Mouse (Mus musculus) cerebellum, postnatal 36 days (tissue): ENCODE measurements around the gene Kcna7.
"Not testable (repeated sequence)": the region's sequence is repeated elsewhere in the genome, so short reads cannot be mapped to it uniquely, and the experiment has no call there.

Experiments
- DNase-seq, 2 experiments: peaks; one replicate each; pipeline ENCODE4 v3.0.0; 2021 to 2022; ENCODE audit warnings: mixed read lengths in 2 of 2

Kcna7 gene

DNA sequence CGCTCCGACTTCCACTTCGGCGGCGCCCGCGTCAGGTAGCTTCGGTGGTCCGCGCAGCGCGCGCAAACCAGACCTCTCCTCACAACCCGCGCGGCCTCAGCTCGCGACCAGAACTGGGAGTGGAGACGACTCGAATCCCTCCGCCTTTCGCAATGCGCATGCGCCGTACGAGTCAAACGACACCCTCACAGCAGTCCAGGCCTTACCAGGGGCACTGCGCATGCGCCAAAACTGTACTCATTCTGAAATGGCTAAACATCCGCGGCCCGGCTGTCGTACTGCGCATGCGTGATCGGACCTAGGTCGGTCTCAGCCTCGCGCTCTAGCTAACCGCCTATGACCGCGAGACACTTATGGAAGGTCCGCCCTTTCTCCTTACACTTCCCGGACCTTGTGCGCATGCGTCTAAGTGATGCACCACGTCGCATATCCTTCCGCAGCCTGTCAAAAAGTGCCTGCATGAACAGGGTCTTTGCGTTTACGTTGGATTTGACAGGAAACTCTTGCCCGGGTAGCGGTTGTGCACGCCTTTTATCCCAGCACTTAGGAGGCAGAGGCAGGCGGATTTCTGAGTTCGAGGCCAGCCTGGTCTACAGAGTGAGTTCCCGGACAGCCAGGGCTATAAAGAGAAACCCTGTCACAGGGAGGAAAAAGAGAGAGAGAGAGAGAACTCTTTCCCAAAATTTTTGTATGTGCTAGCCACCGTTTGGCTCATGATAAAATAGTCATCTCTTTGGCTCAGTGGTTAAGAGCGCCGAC is 9.7 kb upstream of the Kcna7 start, which contains the start of gene Snrnp70:
Snrnp70 (minus strand) TSS at position 165 of the 759 bp plus-strand sequence.
- DNase-seq: peak; percentile 100

DNA sequence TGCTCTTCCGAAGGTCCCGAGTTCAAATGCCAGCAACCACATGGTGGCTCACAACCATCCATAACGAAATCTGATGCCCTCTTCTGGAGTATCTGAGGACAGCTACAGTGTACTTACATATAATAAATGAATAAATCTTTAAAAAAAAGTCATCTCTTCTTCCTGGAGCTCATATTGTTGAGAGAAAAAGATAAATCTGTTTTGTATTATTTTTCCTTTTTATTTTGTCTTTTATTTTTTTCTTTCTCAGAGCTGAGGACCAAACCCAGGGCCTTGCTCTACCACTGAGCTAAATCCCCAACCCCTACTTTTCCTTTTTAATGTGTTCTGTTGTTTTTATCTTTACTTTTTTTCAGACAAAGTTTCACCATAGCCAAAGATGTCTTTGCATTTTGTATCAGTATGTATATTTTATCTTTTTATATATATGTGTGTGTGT is 9.1 kb upstream of the Kcna7 start:
- not testable (repeated sequence) for DNase-seq

DNA sequence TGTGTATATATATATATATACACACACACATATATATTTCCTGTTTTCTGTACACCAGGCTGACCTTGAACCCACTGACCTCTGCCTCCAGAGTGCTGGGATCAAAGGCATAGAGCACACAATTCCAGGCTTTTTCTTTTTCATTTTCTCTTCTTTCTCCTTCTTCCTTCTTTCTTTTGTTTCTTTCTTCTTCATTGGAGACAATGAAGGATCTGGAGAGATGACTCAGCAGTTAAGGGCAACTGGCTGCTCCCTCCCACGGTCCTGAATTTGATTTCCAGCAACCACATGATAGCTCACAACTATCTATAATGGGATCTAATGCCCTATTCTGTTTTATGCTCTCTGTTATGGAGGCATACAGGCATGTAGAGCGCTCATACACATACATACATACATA is 8.7 kb upstream of the Kcna7 start:
- no peak for DNase-seq

DNA sequence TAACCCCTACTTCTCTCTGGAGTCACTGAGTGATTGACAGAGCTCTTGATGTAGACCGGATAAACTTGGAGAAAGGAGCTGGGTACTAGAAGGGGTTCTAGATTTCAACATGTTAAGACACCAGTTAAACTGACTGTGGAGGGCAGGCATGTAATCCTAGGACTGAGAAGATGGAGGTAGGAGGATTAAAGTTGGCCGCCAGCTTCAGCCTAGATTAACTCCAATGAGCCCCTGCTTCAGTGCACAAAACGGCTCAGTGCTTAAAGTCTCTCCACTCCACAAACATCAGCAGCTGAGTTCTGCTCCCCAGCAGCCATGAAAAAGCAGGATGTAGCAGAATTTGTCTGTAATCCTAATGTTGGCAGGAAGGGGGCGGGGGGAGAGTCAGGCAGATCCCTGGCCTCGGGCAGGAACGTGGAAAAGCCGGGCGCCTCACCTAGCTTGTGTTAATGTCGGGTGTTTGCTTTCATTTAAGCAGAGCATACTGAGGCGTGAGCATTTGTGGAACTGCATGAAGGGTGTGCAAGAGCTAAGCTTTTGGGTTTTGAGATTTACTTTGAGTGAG is 3.9 kb upstream of the Kcna7 start:
- DNase-seq: no peak

DNA sequence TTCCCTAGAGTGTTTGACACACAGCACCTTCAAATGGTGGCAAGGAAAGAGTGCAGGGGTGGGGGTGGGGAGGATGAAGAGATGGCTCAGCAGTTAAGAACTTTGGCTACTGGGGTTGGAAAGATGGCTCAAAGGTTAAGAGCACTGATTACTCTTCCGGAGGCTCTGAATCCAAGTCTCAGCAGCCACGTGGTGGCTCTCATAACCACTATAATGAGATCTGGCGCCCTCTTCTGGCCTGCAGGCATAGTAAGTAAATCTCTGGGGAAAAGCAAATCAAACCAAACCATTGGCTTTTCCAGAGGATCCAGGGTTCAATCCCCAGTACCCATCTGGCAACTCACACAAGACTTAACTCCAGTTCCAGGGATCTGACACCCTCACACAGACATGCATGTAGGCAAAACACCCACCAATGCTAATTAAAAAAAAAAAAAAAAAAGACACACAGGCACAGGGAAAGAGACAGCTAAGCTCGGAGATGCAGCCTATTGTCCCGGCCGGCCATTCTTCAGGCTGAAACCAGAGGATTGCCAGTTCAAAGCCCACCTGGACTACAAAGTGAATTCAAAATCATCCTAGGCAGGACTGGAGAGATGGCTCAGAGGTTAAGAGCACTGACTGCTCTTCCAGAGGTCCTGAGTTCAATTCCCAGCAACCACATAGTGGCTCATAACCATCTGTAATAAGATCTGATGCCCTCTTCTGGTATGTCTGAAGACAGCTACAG is 1.8 kb upstream of the Kcna7 start:
- peak; percentile 54 for DNase-seq

DNA sequence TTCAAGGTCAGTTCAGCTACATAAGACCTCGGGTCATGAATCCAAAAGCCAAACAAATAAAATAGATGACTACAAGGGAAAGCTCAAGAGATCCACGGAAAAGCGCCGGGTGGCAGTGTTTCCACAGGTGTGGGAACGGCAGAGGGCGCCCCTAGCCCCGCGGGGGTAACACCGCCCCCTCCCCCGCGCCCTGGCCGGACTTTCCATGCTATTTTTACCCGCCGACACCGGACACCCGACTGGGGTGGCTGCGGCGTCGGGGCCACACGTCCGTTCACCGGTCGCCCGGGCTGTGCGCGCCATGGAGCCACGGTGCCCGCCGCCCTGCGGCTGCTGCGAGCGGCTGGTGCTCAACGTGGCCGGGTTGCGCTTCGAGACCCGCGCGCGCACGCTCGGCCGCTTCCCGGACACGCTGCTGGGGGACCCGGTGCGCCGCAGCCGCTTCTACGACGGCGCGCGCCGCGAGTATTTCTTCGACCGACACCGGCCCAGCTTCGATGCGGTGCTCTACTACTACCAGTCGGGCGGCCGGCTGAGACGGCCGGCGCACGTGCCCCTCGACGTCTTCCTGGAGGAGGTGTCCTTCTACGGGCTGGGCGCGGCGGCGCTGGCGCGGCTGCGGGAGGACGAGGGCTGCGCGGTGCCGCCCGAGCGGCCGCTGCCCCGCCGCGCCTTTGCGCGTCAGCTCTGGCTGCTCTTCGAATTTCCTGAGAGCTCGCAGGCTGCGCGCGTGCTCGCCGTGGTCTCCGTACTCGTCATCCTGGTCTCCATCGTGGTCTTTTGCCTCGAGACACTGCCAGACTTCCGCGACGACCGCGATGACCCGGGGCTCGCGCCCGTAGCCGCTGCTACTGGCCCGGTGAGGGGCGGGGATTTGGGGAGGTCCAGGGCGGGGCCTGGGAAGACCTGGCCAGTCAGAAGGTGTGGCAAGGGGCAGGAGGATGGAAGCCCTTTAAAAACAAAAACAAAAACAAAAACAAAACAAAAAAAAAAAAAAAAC is 1.0 kb downstream of the Kcna7 start:
- no peak for DNase-seq

DNA sequence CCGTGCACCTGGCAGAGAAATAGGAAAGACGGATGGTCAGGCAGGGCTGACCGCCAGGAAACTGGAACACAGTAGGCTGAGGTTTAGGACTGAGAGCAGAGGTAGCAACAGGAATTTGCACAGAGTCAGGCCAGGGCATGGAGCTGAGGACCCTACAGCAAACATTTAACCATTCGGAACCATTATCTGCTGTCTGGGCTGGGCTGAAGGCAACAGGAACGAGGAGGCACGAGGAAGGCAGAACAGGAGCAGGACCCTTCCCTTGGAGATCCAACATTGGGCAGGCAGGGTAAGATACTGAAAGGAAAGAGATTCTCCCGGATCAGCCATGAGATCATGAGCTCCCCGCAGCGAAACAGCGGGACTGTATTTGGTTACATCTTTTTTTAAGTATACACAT is 2.4 kb downstream of the Kcna7 start:
- no peak for DNase-seq

DNA sequence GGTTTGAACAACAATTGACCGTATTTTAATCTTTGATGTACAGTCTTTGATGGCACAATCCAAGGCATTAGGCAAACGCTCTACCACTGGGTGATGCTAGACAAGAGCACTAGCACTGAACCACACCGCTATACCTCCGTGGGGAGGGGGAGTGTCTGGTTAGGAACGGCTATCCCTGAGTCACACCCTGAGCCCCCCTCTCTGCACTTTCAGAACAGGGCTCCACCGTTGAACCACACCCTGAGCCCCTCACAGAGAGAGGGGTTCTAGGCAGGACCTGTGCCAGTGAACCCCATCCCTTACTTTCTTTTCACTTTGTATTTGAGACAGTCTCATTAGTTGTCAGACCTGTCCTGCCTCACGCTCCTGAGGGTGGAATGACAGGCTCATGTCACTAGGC is 2.9 kb downstream of the Kcna7 start:
- no peak for DNase-seq

DNA sequence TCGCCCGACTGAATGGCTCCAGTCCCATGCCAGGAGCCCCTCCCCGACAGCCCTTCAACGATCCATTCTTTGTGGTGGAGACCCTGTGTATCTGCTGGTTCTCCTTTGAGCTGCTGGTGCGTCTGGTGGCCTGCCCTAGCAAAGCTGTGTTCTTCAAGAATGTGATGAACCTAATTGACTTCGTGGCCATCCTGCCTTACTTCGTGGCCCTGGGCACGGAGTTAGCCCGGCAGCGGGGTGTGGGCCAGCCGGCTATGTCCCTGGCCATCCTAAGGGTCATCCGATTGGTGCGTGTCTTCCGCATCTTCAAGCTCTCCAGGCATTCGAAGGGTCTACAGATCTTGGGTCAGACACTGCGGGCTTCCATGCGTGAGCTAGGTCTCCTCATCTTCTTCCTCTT is 3.5 kb downstream of the Kcna7 start:
- no peak for DNase-seq

DNA sequence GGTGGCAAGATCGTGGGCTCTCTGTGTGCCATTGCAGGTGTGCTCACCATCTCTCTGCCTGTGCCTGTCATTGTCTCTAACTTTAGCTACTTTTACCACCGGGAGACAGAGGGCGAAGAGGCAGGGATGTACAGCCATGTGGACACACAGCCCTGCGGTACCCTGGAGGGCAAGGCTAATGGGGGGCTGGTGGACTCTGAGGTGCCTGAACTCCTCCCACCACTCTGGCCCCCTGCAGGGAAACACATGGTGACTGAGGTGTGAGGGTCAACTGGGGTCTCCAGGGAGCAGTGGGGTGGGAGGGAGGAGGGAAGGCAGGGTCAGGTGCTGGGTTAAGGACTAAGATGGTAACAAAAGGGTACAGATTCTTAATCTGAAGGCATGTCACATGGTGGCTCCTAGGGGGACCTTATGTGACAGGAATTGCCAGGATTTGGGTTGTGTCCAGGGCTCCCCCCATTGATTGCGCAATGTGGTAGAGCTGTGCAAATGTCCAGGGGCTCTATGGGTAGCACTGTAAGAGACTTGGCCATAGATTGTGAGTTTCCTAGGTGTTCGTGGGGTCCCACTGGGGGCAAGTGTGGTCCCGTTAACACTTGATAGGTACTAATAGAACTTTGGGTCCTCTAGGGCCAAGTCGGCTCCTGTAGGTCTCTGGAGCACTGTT is 4.2 kb downstream of the Kcna7 start:
- no peak for DNase-seq

DNA sequence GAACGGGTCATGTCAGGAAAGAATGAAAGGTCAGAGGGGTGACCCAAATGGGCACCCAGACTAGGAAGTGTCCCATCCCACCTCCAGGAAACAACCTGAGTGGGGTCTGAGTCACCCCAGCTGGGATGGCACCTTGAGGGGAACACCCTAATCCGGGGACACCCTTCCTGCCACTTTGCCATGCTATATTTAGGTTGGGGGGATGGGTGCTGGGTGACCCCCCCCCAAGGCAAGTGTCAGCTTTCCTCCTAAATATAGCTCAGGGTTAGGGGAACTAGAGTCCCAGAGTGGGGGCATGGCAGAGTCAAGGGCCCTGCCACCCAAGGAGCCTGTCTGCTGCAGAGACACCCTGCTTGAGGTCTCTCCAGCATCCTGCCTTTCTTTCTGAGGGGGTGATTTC is 7.0 kb downstream of the Kcna7 start:
- DNase-seq: no peak

DNA sequence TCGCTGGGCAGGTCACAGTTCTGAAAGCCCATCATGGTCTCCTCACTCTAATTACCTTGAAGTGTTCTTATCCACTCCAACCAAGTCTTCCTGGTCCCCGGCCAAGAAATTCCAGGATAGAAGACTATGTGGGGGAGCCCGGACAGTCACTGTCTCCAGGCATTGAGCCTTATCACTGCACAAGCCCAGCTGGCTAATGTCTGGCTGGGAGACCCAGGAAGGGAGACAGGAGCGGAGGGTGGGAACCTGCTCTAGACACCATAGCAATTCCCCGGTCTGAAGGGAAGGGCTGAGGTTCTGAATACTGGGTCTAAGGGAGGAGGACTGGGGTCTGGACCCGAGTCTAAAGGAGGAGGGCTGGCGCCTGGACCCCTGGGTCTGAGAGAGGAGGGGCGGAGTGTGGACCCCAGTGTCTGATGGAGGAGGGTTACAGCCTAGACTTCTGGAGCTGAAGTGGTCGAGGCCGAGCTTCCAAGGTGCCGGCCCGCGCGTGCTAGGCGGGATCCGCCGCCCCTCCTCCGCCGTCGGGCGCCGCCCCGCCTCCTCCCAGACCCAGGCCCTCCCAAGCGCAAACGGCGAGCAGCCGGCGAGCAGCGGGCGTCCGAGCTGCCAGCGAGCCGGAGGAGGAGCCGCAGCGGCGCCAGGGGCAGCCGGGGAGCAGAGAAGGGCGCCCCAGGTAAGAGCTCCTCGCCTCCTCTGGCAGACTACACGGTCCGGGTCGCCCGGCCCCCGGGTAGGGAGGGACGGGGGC is 7.8 kb downstream of the Kcna7 start, which contains the start of gene Ntf5:
Ntf5 (plus strand) TSS at position 583 of the 751 bp plus-strand sequence.
- DNase-seq: no peak

DNA sequence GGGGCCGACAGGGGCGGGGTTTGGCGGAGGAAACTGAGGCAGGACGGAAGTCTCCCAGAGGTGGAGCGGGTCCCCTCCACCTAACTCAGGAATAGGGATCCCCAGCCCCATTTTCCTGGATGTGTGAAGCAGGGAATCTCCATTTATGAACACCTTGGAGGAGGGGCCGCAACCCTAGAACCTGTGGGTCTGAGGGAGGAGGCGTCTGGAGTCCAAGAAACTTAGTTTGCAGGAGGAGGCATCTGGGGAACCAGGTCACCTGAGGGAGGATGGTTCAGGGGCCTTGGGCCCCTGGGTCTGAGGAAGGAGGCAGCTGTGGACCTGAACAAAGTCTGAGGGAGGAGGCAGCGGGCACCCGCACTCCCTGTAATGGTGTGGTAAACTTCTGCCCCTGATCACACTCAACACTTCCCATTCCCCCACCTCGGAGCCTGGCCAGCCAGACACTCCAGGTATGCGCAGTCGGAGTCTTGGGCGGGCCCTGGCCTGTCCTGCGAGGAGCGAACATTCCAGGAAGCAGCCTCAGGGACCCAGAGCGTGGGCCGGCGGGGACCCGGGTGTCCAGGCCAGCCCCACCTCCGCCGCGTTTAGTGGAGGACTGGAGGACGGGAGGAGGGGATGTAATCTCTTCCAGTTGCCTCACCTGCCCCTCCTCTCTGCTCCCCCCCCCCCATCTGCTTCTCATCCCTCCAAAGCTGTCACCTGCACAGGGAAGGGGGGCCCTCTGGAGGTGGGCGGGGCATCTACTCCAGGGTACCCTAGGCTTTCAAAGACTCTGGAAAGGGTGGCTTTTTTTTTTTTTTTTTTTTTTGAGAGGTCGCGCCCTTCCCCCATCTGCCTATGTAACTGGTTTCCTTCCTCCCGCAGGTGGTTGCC is 8.6 kb downstream of the Kcna7 start:
- DNase-seq: no peak

DNA sequence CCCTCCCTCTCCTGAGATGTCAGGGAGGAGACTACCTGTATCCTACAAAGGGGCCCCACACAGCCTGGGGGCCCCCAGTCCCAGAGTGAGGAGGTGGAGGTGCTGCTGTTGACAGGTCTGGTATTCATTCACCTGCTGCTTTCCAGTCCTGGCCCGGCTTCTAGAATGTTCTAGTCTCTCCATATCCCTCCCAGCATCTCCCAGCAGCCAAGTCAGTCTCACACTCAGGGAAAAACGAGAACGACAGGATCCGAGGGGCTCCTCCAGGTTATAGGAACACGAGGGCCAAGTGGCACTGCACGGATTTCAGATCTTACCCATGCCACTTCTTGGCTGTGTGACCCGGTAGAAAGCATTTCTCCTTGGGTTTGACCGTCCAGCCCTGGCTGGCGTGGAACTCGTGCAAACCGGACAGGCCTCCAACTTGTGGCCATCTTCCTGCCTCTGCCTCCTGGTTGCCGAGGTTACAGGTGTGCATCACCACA is 9.3 kb downstream of the Kcna7 start:
- no peak for DNase-seq

DNA sequence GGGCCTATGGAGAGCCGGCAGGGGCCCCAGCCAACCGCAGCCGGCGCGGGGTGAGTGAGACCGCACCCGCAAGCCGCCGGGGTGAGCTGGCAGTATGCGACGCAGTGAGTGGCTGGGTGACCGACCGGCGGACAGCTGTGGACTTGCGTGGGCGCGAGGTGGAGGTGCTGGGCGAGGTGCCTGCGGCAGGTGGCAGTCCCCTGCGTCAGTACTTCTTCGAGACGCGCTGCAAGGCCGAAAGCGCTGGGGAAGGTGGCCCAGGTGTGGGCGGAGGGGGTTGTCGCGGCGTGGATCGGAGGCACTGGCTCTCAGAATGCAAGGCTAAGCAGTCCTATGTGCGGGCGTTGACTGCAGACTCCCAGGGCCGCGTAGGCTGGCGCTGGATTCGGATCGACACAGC is 10.2 kb downstream of the Kcna7 start:
- no peak for DNase-seq

DNA sequence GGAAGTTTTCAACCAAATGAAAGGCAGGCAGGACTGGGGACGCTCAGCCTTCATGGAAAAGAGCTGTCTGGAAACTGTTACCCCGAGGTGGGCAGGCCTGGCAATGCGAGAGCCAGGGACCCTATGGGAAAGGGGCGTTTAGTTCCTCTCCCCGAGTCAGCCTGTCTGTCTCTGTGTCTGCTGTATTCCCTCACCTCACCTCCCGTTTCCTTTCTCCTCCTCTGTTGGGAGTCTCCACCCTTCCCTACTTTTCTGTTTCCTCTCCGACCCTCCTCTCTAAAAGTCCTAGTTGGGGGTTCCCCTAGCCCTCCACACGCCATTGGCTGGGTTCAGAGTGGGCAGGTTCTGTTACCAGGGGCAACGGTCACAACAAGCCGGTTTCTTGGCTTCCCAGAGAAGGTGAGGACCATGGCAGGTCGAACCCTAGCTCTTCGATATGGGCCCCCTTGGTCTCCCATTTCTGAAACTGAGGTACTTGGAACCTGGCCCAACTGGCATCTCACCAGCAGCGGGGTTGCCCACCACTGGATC is 12.6 kb downstream of the Kcna7 start:
- DNase-seq: no peak

DNA sequence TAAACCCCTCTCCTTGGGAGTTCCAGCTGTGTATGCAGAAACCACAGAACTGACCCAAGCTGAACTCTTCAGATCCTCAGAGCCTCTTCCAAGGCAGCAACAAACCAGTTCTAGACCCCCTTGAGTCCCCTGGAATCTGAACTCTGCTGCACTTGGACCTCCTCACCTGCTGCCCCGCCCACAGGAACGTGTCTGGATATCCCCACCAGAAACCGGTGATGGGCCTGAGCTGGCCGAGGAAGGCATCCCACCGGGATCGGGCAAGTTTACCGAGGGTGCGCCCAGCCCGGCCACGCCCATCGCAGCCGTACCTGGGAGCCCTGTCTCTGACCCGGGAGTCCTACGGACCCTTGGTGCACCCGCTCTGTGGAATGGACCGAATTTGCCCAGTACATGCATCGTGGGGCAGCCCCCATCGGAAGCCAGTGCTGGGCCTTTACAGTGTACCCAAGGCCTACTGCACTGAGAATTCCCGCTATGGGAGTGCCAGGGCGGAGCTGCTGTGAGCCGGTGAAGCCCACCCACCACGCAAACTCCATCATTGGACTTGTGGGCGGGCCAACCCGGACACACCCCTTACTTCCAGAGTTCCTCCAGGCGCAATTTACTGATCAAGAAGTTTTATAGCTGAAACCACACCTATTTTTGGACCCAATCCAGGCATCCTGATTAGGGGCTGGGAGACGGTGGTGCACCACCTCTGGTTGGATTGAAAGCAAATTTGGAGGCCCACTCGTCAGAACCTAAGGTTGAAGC is 14.6 kb downstream of the Kcna7 start:
- no peak for DNase-seq

DNA sequence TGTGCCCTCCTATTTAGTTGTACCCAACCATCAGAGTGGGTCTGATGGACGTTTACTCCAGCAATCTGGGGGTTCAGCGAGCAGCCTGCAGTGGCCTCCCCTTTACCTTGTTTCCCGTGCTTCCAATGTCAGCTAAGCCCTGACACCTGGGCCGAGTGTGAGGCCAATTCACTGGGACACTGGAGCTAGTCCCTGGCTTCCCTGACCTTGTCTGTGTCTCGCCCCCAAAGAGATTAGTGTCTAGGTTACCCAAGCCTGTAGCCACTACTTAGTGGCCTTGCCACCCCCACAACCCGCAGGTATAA is 15.1 kb downstream of the Kcna7 start, which contains the start of gene Lhb:
Lhb (plus strand) TSS at position 206 of the 305 bp plus-strand sequence.
- DNase-seq: no peak

DNA sequence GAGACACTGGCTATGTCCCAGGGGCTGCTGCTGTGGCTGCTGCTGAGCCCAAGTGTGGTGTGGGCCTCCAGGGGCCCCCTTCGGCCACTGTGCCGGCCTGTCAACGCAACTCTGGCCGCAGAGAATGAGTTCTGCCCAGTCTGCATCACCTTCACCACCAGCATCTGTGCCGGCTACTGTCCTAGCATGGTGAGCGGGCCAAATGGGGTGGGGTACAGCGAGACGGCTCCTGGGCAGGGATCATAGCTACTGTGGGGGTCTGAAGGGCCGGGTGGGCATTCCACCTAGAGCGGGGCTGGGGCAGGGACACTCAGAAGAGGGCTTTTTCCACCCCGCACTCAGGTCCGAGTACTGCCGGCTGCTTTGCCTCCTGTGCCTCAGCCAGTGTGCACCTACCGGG is 15.7 kb downstream of the Kcna7 start:
- DNase-seq: no peak
